Mouse (Mus musculus) kidney, postnatal 14 days (tissue): ENCODE measurements around the gene Abhd6.

ENCODE experiments used
- DNase-seq: peaks from one replicate; pipeline ENCODE4 v3.0.0; 2022; ENCODE audit warnings: mixed read lengths

The Abhd6 gene

DNA sequence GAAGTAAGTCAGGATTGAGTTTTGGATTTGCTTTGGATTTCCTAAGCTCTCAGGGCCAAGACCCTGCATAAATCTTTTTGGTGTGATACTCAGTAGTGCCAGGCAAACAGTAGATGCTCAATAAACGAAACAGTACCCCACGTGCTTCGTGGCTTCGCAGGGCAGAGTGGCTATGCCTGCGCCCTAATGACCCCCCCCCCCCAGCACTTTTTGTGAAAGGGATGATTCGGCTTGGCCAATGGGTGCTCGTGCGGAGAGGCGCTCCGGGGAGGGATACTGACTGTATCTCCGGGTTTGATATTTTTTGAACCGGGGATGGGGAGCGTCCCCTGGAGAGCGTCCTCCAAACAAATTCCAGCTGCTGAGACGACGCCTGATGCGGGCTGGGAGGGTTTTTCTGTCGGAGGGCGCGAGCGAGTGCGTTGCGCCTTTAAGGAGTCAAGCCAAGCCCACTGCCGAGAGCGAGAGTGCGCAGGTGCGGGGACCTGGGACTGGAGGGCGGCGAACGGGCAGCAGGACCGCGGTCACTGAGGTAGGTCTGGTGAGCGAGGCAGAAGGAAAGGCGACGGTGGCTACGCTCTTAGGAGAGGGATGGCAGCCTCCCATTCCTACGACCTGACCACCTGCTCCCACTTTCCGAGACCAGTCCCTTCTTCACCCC lies at the start of gene Abhd6:
Gene Abhd6, plus strand, starts transcription at position 471 of the 661 bp plus-strand sequence.
- DNase-seq, result peak; percentile 91

DNA sequence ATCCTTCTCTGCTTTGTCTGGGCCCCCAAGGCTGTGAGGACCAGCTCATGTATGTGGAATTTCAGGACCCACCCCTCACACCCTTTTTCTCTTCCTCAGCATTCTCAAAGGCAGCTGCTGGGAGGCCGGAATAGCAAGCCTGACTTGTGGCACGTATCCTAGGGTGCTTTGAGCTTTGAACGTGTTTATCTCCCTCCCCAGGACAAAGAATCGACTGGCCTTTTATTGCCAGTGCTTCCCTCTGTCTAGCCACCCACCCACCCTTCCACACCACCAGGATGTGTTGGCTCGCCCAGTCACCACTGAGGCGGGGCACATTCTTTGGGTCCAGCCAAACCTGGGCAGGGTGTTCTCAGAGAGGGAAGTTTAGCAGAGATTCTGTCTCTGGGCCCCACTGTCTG lies 48.6 kb upstream of the Abhd6 start:
- DNase-seq, result no peak

DNA sequence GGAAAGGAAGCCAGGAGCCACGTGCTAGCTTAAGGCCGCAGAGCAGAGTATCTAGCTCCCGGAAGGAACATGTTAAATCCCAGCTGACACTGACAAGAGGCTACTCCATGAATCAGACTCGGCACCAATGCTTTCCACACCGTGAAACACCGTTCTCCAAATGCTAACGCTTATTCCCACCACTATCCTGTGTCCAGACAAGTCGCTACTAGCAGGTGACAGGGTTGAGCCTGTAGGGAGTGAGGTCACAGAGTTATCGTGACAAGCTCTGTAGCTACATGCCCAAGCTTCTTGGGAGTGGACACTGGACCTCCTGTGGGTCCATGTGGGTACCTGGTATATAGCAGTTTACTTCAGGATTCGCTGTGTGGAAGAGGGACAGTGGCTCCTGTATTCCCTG lies 46.3 kb upstream of the Abhd6 start:
- DNase-seq, result no peak

DNA sequence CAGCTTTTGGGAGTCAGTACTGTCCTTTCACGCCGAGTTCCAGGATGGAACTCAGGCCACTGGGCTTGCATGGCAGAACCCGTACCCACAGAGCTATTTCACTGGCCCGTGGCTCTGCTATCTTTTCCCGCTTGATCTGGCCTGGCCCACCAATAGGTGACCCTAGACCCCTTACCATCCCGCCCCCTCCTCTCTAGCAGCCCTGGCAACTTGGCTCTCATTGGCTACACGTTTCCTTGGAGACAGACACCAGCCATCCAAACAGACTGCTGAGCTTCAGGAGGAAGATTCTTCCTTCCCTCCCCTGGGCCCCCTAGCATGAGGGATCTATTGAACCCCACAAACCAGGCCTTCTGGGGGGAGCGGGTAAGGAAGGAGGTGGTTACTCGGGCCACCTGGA lies 45.7 kb upstream of the Abhd6 start, which contains the start of gene Gm45521:
Gene Gm45521, plus strand, starts transcription at position 240 of the 400 bp plus-strand sequence.
- DNase-seq, result no peak

DNA sequence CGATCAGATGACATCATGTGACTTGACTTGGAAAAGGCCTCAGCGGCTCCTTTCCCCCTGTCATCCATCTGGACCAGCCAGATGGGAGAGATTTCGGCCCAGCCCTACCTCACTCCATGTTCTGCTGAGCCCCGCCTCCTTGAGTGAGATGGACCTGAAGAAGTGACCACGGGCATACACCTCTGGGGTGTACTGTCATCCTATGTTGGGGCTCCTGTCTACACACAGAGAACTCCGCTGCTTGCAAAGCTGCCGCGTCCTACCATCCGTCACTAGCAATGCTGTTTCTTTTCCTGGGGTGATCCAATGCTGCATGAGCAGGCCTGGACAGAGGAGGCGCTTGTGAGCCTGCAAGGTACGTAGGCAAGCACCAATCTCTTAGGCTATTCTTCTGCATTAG lies 42.1 kb upstream of the Abhd6 start:
- DNase-seq, result no peak

DNA sequence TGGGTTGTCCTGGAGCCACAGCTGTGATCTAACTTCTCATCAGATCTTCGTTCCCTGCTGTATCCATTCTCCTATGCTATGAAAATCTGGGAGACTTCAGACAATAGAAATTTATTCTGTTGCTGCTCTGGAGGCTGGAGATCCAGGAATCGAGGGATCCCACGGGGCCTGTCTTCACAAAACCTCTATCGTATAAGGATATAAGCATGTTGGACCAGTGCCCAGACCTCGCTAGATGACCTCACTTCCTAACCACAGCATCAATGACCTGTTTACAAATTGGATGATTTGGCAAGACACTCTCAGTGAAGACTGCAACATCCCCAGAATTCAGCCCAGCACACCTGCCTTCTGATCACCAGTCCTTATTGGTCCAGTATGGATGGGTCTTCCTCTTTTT lies 41.0 kb upstream of the Abhd6 start:
- DNase-seq, result no peak

DNA sequence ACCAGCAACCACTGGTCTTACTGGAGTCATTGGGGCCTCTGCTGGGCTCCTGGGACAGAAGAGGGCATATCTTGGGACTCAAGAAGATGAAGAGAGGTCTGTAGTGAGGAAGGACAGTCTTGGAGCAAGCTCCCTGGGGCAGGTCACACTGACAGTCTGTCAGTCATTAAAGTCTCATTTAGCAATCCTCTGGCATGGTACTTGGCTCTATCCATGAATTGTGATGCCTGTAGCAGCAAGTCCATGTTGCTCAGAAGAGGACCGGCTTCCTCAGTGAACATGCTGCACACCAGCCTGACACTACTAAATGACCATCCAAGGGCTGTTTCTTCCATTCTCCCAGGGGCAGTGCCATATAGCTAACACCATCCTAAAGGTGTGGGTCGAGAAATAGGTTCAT lies 40.1 kb upstream of the Abhd6 start:
- no peak for DNase-seq

DNA sequence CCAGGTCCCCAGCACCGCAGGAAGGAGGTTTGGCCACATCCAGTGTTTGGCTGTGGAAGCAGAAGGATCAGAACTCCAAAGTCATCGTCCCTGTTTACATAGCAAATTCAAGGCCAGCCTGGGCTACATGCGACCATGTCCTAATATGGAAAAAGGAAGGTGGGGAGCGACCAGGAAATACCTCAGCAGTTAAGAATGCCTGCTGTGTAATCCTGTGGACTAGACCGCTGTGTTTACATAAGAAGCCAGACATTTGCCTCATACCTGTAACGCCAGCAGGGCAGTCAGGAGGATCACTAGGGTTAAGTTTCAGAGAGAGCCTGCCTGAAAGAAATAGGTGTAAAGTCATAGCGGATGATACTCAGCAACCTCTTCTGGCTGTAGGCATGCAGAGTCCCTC lies 39.5 kb upstream of the Abhd6 start:
- no peak for DNase-seq

DNA sequence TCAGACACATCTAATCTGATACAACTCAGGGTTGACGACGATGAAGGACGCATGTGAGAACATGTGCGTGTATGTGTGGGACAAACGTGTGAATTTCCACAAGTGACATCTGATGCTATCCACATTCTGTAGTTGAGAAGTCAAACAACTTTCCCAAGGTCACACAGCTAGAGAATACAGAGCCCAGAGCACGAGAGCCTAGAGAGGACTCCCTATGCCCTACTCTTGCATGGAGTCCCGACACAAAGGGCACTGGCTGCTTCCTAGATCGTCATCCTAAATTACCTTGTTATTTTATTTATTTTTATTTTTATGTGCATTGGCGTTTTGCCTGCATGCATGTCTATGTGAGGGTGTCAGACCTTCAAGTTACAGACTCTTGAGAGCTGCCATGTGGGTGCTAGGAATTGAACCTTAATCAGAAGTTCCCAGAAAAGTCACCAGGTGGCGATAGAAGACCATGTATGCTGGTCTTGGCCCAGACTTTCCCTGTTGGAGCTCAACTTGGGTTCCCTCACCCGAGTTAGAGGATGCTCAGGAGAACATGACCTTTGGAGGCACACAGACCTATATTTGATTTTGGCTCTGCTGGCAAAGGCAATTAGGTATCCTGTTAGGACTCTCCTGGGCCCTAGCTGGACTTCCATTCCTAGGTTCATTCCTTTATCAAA lies 38.3 kb upstream of the Abhd6 start:
- DNase-seq, result peak; percentile 82

DNA sequence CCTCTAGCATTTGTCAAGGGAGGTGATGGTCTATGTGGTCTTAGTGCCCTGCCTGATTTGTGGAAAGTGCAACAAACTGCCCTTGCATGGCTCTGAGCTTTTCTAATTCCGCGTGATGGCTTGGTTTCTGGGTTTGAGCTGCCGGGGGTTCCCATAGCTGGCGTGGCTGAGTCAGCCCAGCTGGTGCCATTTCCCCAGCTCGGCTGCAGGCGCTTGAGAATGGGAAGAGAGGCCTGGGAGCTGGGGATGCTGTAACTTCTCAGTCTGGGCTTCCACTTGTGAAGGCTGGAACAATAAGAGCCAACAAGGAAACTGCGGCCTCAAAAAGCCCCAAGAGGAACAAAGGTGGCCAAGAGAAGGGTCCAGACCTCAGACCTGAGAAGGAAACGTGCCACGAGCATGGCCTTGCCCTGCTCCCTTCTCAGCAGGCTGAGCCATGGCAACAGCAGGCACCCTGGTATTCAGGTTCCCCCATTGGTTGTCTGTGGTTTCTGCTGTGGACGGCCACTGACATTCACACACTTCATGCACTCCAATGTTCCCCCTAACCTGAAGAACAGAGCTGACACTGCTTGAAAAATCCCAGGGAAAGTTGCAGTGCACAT lies 30.7 kb upstream of the Abhd6 start:
- no peak for DNase-seq

DNA sequence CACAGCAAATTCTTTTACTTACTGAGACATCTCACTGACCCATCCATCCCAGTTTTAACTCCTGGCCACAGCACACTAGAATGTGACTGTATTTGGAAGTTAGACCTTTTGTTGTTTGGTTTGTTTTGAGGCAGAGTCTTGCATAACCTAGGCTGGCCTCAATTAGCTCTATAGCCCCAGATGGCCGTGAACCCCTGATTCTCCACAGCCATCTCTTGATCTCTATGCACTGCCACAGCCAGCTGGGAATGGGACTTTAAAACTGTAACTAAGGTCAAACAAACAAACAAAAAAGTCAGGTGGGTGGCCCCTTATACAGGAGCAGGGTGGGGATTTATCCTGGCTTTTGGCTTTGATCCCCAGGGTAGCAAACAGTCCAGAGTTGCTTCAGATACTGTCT lies 28.1 kb upstream of the Abhd6 start:
- DNase-seq, result no peak

DNA sequence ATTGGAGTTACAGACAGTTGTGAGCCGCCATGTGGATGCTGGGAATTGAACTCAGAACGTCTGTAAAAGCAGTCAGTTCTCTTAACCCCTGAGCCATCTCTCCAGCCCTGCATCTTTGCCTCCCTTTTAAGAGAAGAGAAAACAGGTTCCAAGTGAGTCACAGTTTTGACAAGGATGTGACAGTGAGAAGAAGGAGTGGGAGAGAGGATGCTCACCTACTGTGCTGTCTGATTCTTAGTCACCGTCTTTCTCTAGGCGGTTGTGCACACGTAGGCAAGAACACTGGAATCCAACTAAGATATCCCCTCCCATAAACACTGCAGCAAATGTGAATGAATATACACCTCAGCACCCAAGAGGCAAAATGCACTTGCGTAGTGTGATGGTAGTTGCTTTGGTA lies 27.5 kb upstream of the Abhd6 start:
- no peak for DNase-seq

DNA sequence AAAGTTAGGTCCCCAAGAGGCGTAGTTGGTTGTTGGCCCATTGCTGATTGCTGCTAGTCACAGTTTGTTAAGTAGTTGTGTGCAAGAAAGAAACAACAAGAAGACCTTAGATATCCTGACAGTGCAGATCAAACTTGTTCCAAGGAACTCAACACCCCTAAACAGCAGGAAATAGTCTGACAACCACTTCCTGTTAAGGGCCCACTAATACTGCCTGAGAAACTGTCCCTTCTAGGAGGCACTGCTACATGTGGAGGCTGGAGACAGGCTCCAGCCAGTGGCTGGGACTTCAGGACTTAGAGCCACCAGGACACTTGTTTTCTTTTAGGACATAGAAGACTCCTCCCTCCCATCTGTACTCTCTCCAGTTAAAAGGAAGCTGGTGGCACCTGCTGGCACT lies 25.2 kb upstream of the Abhd6 start:
- no peak for DNase-seq

DNA sequence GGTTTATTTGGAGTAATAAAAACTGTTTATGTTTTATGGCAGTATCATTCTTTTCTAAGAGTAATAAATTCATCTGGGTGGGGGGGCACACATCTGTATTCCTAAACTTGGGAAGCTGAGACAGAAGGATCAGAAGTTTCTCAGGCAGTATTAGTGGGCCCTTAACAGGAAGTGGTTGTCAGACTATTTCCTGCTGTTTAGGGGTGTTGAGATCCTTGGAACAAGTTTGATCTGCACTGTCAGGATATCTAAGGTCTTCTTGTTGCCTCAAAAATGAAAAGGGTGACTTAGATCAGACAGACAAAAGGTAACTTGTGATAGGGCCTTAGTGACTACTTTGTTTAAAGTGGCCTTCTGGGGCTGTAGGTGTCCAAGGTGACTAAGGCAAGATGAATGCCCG lies 24.5 kb upstream of the Abhd6 start:
- no peak for DNase-seq

DNA sequence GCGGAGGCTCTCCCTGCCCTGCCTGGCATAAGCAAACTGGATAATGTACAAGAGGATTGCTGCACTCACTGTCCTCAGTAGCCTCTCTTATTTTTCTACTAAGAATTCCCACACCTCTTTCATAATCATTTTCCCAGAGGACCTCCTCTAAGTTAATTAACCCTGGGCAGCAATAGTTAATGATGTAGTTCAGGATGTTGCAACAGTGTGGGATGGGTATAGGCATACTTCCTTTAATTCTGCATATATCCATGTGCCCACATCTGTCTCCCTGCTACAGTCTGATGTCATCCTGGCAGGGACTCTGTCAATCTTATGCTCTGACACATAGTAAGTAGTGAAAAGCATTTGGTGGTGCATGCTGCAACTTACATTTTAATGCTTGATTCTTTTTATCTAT lies 21.5 kb upstream of the Abhd6 start:
- DNase-seq, result no peak

DNA sequence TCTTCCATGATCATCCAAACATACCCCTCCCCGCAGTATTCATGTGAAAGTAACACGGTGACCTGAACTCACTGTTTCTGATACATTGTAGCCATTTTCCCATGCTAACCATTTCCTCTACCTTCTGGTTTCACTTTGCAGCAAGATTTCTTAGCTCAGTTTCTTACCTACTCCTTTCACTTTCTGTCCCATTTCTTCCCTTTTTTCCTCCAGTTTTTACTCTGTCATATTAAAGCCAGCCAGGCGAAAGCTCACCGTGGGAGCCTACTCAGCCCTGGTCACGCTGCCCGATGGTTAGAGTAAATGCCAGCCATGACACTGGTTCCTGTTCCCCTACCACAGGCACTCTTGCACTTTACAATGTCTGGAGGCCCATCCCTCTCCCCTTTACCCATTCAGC lies 15.8 kb upstream of the Abhd6 start:
- DNase-seq, result no peak

DNA sequence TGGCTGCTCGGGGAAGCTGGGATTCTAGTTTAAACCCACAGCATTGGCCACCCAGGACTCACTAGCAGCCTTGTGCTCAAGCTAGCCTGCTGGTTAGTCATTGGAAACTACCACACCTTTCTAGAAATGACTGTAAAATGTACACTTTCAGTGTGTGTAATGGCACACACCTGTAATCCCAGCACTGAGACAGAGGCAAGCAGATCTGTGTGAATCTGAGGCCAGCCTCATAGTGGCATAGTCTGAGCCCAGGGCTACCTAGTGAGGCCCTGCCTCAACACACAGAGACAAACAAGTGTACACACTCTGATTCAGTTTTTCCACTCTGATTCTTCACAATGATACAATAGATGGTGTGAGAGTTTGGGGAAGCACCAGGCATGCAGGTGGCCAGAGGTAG lies 13.3 kb upstream of the Abhd6 start:
- no peak for DNase-seq

DNA sequence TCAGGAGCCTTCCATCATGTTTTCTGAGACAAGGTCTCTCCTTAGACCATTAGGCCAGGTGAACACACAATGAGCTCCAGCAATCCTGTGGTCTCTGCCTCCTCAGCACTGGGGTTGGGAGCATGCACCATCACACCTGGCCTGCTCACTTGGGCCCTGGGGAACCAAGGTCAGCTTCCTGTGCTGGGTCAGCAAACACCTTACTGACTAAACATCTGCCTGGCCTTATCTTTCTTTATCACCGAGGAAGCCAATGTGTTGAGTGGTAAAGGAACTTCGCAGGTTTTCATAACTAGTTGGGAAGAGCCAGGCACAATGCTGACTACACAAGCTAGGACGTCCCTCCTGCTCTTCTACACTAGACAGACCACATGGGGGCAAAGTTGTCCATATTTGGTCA lies 12.7 kb upstream of the Abhd6 start:
- DNase-seq, result no peak

DNA sequence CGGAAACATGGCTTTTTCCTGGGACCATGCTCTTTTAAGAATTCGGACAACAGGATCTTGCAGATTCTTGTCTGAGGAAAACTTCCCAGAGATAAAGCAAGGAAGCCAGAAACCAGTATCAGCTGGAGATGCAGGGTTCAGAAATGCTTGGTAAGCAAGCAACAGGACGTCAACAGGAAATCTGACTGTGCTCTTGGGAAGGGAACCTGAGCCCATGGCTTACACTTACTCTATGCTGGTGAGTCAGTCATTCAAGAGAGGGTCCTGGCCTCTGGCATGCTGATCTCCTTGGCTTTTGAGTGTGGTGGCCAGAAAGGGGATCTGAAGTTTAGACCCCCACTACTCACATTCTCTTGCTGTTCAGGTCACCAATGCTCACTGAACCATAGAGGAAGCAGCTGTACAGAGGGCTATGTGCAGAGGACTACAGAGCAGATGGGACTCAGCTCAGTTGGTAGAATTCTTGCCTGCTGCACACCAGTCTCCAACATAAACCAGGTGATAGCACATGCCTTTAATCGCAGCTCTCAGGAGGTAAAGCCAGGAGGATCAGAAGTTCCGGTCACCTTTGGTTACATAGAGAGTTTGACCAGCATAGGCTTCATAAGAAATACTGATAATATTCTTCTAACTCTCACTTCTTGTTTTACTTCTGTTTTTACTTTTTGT lies 11.5 kb upstream of the Abhd6 start:
- DNase-seq, result no peak

DNA sequence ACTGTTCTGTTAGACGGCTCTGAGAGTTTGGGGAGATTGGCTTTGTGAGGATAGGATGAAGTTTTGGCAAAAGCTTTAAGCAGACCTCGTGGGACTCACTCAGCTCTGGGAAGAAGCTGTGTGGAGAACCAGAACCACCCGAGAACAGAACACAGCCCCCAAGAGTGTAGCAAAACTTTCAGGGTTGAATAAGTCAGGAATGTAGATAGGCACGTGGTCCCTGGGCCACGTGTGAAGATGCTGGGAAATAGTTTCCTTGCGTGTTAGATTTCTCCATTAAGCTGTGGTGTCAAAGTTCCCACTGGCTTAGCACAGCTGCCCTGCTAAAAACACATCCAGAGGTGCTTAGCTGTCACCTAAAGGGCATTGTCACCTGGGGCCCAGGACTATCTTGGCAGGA lies 10.5 kb upstream of the Abhd6 start:
- DNase-seq, result no peak

DNA sequence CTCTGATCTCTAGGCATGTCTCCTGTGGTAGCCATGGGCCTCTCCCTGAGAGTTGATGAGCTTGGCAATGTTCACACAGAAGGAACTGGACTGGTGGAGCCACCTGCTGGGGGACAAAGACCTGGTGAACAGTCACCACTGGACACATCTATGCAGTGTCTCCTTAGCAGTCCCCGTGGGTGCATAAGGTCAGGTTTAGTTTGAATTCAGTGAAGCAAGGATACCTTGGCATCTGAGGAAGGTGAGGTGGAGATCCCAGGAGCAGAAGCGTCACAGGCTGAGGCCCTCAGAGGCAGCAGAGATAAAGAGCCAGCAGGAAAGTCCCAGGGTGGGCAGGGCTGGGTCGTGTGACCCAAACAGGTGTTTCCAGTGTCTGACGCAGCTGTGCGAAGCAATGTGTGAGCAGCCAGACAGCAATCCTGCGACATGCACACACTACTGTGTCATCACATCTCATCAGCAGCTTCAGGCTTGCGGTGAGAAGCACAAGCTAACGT lies 8.4 kb upstream of the Abhd6 start, which contains the start of gene Dnase1l3:
Gene Dnase1l3, minus strand, starts transcription at position 303 of the 497 bp plus-strand sequence.
- peak; percentile 63 for DNase-seq

DNA sequence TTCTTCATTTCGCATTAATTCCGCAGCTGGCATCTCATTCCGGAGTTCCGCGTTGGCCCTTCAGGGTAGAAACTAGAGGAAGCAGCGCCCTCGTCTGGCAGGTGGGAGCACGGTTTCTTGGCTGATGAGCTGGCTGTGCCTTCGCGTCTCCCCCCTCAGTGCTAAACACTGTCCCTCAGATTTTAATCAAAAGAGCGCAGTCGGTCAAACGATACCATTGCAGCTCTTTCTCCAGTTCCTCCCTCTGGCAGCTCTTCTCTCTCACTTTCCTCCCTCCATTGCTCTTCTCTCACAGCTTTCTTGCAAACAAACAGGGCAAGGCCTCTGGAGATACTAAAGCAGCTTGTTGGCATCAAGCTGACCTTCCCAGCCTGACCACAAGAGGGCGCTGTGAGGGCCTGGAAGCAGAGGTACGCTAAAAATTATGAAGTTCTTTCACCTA lies 5.4 kb upstream of the Abhd6 start:
- DNase-seq, result peak; percentile 89

DNA sequence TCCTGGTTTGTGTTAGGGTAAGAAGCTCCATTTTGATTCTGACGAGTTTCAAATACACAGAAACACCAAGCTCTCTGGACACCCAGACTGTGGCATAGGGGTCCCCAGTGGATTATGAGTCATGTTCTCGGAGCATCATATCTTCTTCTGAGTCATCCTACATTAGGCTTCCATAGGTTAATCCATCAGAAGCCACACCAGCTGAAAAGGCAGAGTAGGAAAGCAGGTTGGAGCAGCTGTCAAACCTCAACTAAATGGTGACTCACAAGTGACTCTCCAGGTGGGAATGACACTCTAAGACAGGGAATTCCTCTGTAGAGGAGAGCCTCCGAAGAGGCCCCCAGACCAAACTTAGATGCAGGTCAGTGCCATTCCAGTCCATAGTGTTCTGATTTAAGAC lies 3.7 kb upstream of the Abhd6 start:
- no peak for DNase-seq

DNA sequence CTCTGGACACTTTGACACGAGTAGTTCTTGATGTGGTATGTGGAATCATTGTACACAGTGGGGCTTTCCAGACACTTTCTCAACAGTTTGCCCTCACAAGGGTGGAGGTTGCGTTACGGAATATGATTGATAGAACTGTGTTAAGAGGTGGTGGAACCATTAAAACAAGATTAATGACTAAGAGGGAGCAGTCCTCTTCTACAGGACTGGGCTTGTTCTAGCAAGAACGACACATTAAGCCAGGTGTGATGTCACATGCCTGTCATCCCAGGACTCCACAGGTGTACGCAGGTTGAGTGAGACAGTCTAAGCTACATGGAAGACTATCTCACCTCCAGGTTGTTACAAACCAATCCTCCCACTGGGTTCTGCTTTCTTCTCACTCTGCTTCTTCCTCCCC lies 3.3 kb upstream of the Abhd6 start:
- no peak for DNase-seq
